Mouse (Mus musculus): Measurements from ENCODE around the gene Fut1. TPM values are rescaled to one million over a fixed set of nuclear protein-coding genes. Genes with fewer than 3 reads are reported as not detected.
"Not testable (repeated sequence)": the region's sequence is repeated elsewhere in the genome, so short reads cannot be mapped to it uniquely, and the experiment has no call there.

Gene Fut1
- polyA plus RNA-seq, 1 experiment from 2014 or later, result not detected

GRCm38 (mm10) chr7:45643441-45644178 is 26.5 kb downstream of the Fut1 start:
- whole genome bisulfite sequencing, result 1% methylated on average over 28 of the region's 28 CpGs
- H3K27ac ChIP-seq (replicated peaks), result peak overlapping the region; percentile 88

GRCm38 (mm10) chr7:45644183-45644582 is 27.1 kb downstream of the Fut1 start:
- ATAC-seq (replicated peaks), result peak; percentile 23
- H3K27ac ChIP-seq (replicated peaks), result peak overlapping the region; percentile 88
- H3K4me3 ChIP-seq, result peak overlapping the region; percentile 44
- H3K4me1 ChIP-seq, result peaks cover 27% of the 10 kb centered on the region
- 1% methylated on average over 18 of the region's 18 CpGs for WGBS
- no peaks in the 10 kb centered on the region for H3K27me3 ChIP-seq
- H3K4me2 ChIP-seq (replicated peaks), result peak overlapping the region; percentile 75
- H3K9me3 ChIP-seq, result no peaks in the 10 kb centered on the region
- H3K9ac ChIP-seq (replicated peaks), result peak overlapping the region; percentile 50
- H3K36me3 ChIP-seq, result no peaks in the 10 kb centered on the region

More at GRCm38 (mm10) chr7:45643441-45644178, 26.5 kb downstream of the Fut1 start:
- ATAC-seq (replicated peaks), result peak; percentile 92
- Histone ChIP-seq H3K36me3 (no peaks in the 10 kb centered on the region), H3K27me3 (no peaks in the 10 kb centered on the region), H3K4me3 (peak overlapping the region; percentile 44), H3K9ac (replicated peaks) (peak overlapping the region; percentile 65), H3K9me3 (no peaks in the 10 kb centered on the region), H3K4me1 (peaks cover 27% of the 10 kb centered on the region), H3K4me2 (replicated peaks) (peak overlapping the region; percentile 75)

- Histone ChIP-seq H3K4me3 (peak overlapping the region; percentile 44; the same call in 1 of the 2 replicates), H3K27me3 (no peaks in the 10 kb centered on the region), H3K4me2 (replicated peaks) (peak overlapping the region; percentile 75), H3K9ac (replicated peaks) (no peak overlapping the region), H3K9me3 (no peaks in the 10 kb centered on the region), H3K36me3 (no peaks in the 10 kb centered on the region), H3K27ac (replicated peaks) (peak overlapping the region; percentile 88), H3K4me1 (peaks cover 27% of the 10 kb centered on the region)
- 66% methylated on average over 6 of the region's 6 CpGs for WGBS
- no peak for ATAC-seq (replicated peaks)
Measured at GRCm38 (mm10) chr7:45644872-45645590, 27.9 kb downstream of the Fut1 start.

GRCm38 (mm10) chr7:45645591-45645971 is 28.5 kb downstream of the Fut1 start:
- Histone ChIP-seq H3K4me2 (replicated peaks) (no peak overlapping the region), H3K4me1 (peaks cover 27% of the 10 kb centered on the region), H3K9me3 (no peaks in the 10 kb centered on the region), H3K27me3 (no peaks in the 10 kb centered on the region), H3K9ac (replicated peaks) (no peak overlapping the region), H3K36me3 (no peaks in the 10 kb centered on the region), H3K27ac (replicated peaks) (no peak overlapping the region), H3K4me3 (no peak overlapping the region)
- no peak for ATAC-seq (replicated peaks)
- 80% methylated on average over 7 of the region's 7 CpGs for WGBS

- Histone ChIP-seq H3K9ac (replicated peaks) (no peak overlapping the region), H3K9me3 (no peaks in the 10 kb centered on the region), H3K4me1 (peaks cover 25% of the 10 kb centered on the region), H3K4me3 (no peak overlapping the region), H3K36me3 (no peaks in the 10 kb centered on the region), H3K27me3 (no peaks in the 10 kb centered on the region), H3K27ac (replicated peaks) (no peak overlapping the region), H3K4me2 (replicated peaks) (no peak overlapping the region)
- WGBS, result 76% methylated on average over 4 of the region's 4 CpGs
- no peak for ATAC-seq (replicated peaks)
Measured at GRCm38 (mm10) chr7:45646671-45647070, 29.6 kb downstream of the Fut1 start.

- H3K4me3 ChIP-seq, result no peak overlapping the region
- H3K27me3 ChIP-seq, result no peaks in the 10 kb centered on the region
- no peaks in the 10 kb centered on the region for H3K36me3 ChIP-seq
- H3K4me2 ChIP-seq (replicated peaks), result no peak overlapping the region
- H3K27ac ChIP-seq (replicated peaks), result no peak overlapping the region
- 85% methylated on average over 8 of the region's 8 CpGs for WGBS
- no peaks in the 10 kb centered on the region for H3K9me3 ChIP-seq
- no peak overlapping the region for H3K9ac ChIP-seq (replicated peaks)
- peaks cover 6% of the 10 kb centered on the region for H3K4me1 ChIP-seq
- no peak for ATAC-seq (replicated peaks)
Measured at GRCm38 (mm10) chr7:45649351-45649750, 32.3 kb downstream of the Fut1 start.

GRCm38 (mm10) chr7:45650484-45650883 is 33.4 kb downstream of the Fut1 start:
- H3K4me1 ChIP-seq; H3K9me3 ChIP-seq; H3K27me3 ChIP-seq; ATAC-seq (replicated peaks); H3K9ac ChIP-seq (replicated peaks); H3K4me2 ChIP-seq (replicated peaks); H3K36me3 ChIP-seq; H3K27ac ChIP-seq (replicated peaks); H3K4me3 ChIP-seq: not testable (repeated sequence)
- WGBS, result 97% methylated on average over 20 of the region's 20 CpGs

- Histone ChIP-seq H3K9ac (replicated peaks) (no peak overlapping the region), H3K9me3 (no peaks in the 10 kb centered on the region), H3K4me3 (peak overlapping the region; percentile 16; the same call in 1 of the 2 replicates), H3K4me2 (replicated peaks) (peak overlapping the region; percentile 23), H3K27me3 (no peaks in the 10 kb centered on the region), H3K36me3 (no peaks in the 10 kb centered on the region), H3K27ac (replicated peaks) (no peak overlapping the region), H3K4me1 (0 out of 2 replicates have a peak, but pooled peaks cover 3% of the 10 kb centered on the region)
- ATAC-seq (replicated peaks), result no peak; the same call in 1 of the 2 replicates
- 24% methylated on average over 17 of the region's 17 CpGs for WGBS
Measured at GRCm38 (mm10) chr7:45654424-45655047, 37.4 kb downstream of the Fut1 start.

- Histone ChIP-seq H3K4me3 (no peak overlapping the region), H3K9me3 (no peaks in the 10 kb centered on the region), H3K27me3 (no peaks in the 10 kb centered on the region), H3K9ac (replicated peaks) (no peak overlapping the region), H3K36me3 (no peaks in the 10 kb centered on the region), H3K27ac (replicated peaks) (no peak overlapping the region), H3K4me2 (replicated peaks) (no peak overlapping the region), H3K4me1 (no peaks in the 10 kb centered on the region)
- ATAC-seq (replicated peaks), result no peak
- 81% methylated on average over 11 of the region's 11 CpGs for WGBS
Measured at GRCm38 (mm10) chr7:45660746-45661478, 43.8 kb downstream of the Fut1 start.

GRCm38 (mm10) chr7:45661702-45662101 is 44.6 kb downstream of the Fut1 start:
- H3K36me3 ChIP-seq; ATAC-seq (replicated peaks); H3K27ac ChIP-seq (replicated peaks); H3K4me2 ChIP-seq (replicated peaks); H3K9ac ChIP-seq (replicated peaks); H3K4me3 ChIP-seq; H3K27me3 ChIP-seq; H3K9me3 ChIP-seq; H3K4me1 ChIP-seq: not testable (repeated sequence)
- 91% methylated on average over 6 of the region's 6 CpGs for WGBS

GRCm38 (mm10) chr7:45665303-45666138 is 48.4 kb downstream of the Fut1 start:
- Histone ChIP-seq H3K4me1 (no peaks in the 10 kb centered on the region), H3K9me3 (0 out of 2 replicates have a peak, but pooled peaks cover 2% of the 10 kb centered on the region), H3K27me3 (no peaks in the 10 kb centered on the region), H3K9ac (replicated peaks) (no peak overlapping the region), H3K27ac (replicated peaks) (no peak overlapping the region), H3K4me3 (no peak overlapping the region), H3K4me2 (replicated peaks) (no peak overlapping the region), H3K36me3 (no peaks in the 10 kb centered on the region)
- 66% methylated on average over 13 of the region's 13 CpGs for WGBS
- no peak for ATAC-seq (replicated peaks)
